Mouse (Mus musculus): ENCODE data around the gene Hist1h3c.

Hist1h3c gene

GRCm38 (mm10) chr13:23757211-23757773 is 11.9 kb upstream of the Hist1h3c start:
- no peak for DNase-seq

GRCm38 (mm10) chr13:23756790-23757189 is 11.4 kb upstream of the Hist1h3c start, which contains the start of gene Hist1h4b:
TSS of gene Hist1h4b (plus strand) at chr13:23757013.
- DNase-seq, result peak; percentile 86

- DNase-seq, result no peak
These were observed 9.6 kb upstream of the Hist1h3c start for GRCm38 (mm10) chr13:23755000-23755399.

GRCm38 (mm10) chr13:23753314-23754078 is 8.1 kb upstream of the Hist1h3c start:
- DNase-seq, result no peak

- no peak for DNase-seq
These were observed 7.4 kb upstream of the Hist1h3c start for GRCm38 (mm10) chr13:23752742-23753172.

GRCm38 (mm10) chr13:23752067-23752741 is 6.8 kb upstream of the Hist1h3c start, which contains the start of gene Hist1h3b:
TSS of gene Hist1h3b (plus strand) at chr13:23752267.
- peak; percentile 87 for DNase-seq

- DNase-seq, result no peak
These were observed 6.1 kb upstream of the Hist1h3c start for GRCm38 (mm10) chr13:23751478-23751956.

GRCm38 (mm10) chr13:23750839-23751477 is 5.6 kb upstream of the Hist1h3c start, which contains the start of gene Hist1h2ab:
TSS of gene Hist1h2ab (plus strand) at chr13:23751126.
- DNase-seq, result peak; percentile 63

- DNase-seq, result no peak
These were observed 4.2 kb upstream of the Hist1h3c start for GRCm38 (mm10) chr13:23749563-23750121.

- no peak for DNase-seq
These were observed 2.5 kb upstream of the Hist1h3c start for GRCm38 (mm10) chr13:23747892-23748288.

GRCm38 (mm10) chr13:23747081-23747891 is 1.9 kb upstream of the Hist1h3c start:
- DNase-seq, result no peak

GRCm38 (mm10) chr13:23746201-23747080 is 1.0 kb upstream of the Hist1h3c start, which contains the start of gene Hist1h2bb:
TSS of gene Hist1h2bb (plus strand) at chr13:23746734.
- peak; percentile 81 for DNase-seq

- no peak for DNase-seq
These were observed 701 bp downstream of the Hist1h3c start for GRCm38 (mm10) chr13:23744421-23745380.

GRCm38 (mm10) chr13:23743963-23744362 is 1.4 kb downstream of the Hist1h3c start:
- no peak for DNase-seq

GRCm38 (mm10) chr13:23743215-23743614 is 2.2 kb downstream of the Hist1h3c start:
- no peak for DNase-seq

GRCm38 (mm10) chr13:23742007-23742406 is 3.4 kb downstream of the Hist1h3c start:
- DNase-seq, result no peak

GRCm38 (mm10) chr13:23740910-23741309 is 4.5 kb downstream of the Hist1h3c start:
- no peak for DNase-seq

GRCm38 (mm10) chr13:23740256-23740840 is 5.1 kb downstream of the Hist1h3c start:
- DNase-seq, result no peak

GRCm38 (mm10) chr13:23739922-23740252 is 5.5 kb downstream of the Hist1h3c start:
- DNase-seq, result no peak

All from right cerebral cortex, postnatal 25 days (tissue).